Mouse (Mus musculus): Measurements from ENCODE around the gene Ablim1.

DNA sequence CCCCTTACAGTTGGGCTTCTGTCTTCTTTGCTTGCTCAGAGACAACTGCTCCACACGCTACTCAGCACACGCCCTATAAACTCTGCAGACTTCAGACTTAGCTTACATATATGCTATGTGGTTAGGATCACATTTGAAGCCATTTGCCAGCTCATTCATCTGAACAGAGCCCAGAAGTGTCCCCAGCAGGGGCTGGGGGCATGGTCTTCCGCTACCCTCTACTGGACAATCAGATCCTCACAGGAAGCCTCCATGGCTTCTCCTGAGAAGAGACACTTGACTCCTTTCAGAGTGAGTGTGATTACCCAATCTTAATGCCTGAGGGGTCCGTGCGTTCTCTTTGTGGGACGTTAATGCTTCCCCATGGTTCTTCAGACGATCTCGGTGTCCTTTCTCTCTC, 59.6 kb downstream of the Ablim1 start:
- no peak for TF ChIP-seq CTCF (IDR thresholded peaks at IDR 0.05; ENCODE audit: control insufficient read depth, insufficient read depth, insufficient read length)
- TF ChIP-seq USF1 (IDR thresholded peaks at IDR 0.05; ENCODE audit: low read depth): no peak
- TF ChIP-seq MYOG (IDR thresholded peaks at IDR 0.05; ENCODE audit: control insufficient read depth, extremely low read depth, insufficient read length): no peak
- no peak for TF ChIP-seq MAX (IDR thresholded peaks at IDR 0.05)
- TF ChIP-seq CEBPB (IDR thresholded peaks at IDR 0.05; ENCODE audit: low read depth): peak; percentile 17
- no peak for TF ChIP-seq MYOD1 (IDR thresholded peaks at IDR 0.05; ENCODE audit: control insufficient read depth, insufficient read length, low read depth)

Measured in C2C12 (cell line).